Mouse (Mus musculus) hindbrain, postnatal 0 days (tissue): ENCODE results near the gene Tcf12. TPM values are rescaled to one million over a fixed set of nuclear protein-coding genes. Genes with fewer than 3 reads are reported as not detected.

Source experiments
- ATAC-seq: fragments of 200-750 bp; cut with Nextera tagmentation; 2 replicates; pipeline ENCODE4 v1.8.0; 2017; ENCODE audit warnings: mild to moderate bottlenecking, moderate TSS enrichment, moderate library complexity
- DNase-seq: peaks from one replicate; pipeline ENCODE4 v3.0.0-alpha.2; 2015; ENCODE audit warnings: low spot score
- H3K27ac ChIP-seq: fragments of 300-500 bp; sonication (generic); 2 replicates; pipeline ENCODE4 v1.5.1; 2014; ENCODE audit warnings: mild to moderate bottlenecking
- H3K27me3 ChIP-seq: fragments of 300-500 bp; sonication (generic); 2 replicates; pipeline ENCODE4 v1.6.1; 2014; ENCODE audit warnings: low read length, mixed read lengths; ENCODE audit not compliant: insufficient read depth
- H3K36me3 ChIP-seq: fragments of 300-500 bp; sonication (generic); 2 replicates; pipeline ENCODE4 v1.6.1; 2014; ENCODE audit warnings: low read length, mixed read lengths; ENCODE audit not compliant: insufficient read depth
- H3K4me1 ChIP-seq: fragments of 300-500 bp; sonication (generic); 2 replicates; pipeline ENCODE4 v1.6.1; 2014; ENCODE audit warnings: antibody characterized with exemption, low read length, mixed read lengths; ENCODE audit not compliant: insufficient read depth
- H3K4me2 ChIP-seq: fragments of 300-500 bp; sonication (generic); 2 replicates; pipeline ENCODE4 v1.6.1; 2014; ENCODE audit warnings: low read depth, mild to moderate bottlenecking, low read length, moderate library complexity, mixed read lengths
- H3K4me3 ChIP-seq: fragments of 300-500 bp; sonication (generic); 2 replicates; pipeline ENCODE4 v1.5.1; 2014; ENCODE audit warnings: low read length
- H3K9ac ChIP-seq: fragments of 300-500 bp; sonication (generic); replicated peaks from 2 replicates; pipeline ENCODE4 v1.6.1; 2014; ENCODE audit warnings: mild to moderate bottlenecking, low read length, moderate library complexity, mixed read lengths
- H3K9me3 ChIP-seq: fragments of 300-500 bp; sonication (generic); 2 replicates; pipeline ENCODE4 v1.6.1; 2016; ENCODE audit warnings: low read length, mixed read lengths
- CTCF ChIP-seq: IDR thresholded peaks from 2 replicates; pipeline ENCODE4 v1.5.1; 2016; ENCODE audit warnings: antibody characterized with exemption, control low read depth, low read depth
- WGBS: fragments of 180-500 bp; shearing (Covaris S2); extraction: QIAGEN DNeasy Blood & Tissue Kit; methylation state at CpG from one replicate; pipeline ENCODE4 v1.1.7; 2014; 5-methylcytosine and 5-hydroxymethylcytosine counted together
- polyA plus RNA-seq: library from polyadenylated mRNA; unstranded; fragments of >200 nt; fragmentation: Nextera tagmentation; extraction: Ambion mirVana; gene quantifications from 2 replicates; pipeline ENCODE4 v1.2.1, GENCODE M21; 2015
- total RNA-seq: library from RNA; depleted of rRNA; stranded (reverse); fragments of >200 nt; gene quantifications from 2 replicates; pipeline ENCODE4 v1.2.3, GENCODE M21; 2014

The Tcf12 gene
- total and polyA plus RNA-seq, 2 experiments from 2014 or later = 65.5 to 155 TPM

- TF ChIP-seq CTCF = no peak
- no peaks in the 10 kb centered on the region for H3K9me3 ChIP-seq
- 49% methylated on average over 1 of the region's 1 CpGs for WGBS
- no peaks in the 10 kb centered on the region for H3K4me1 ChIP-seq
- no peaks in the 10 kb centered on the region for H3K36me3 ChIP-seq
- H3K27ac ChIP-seq = no peak overlapping the region
- no peaks in the 10 kb centered on the region for H3K27me3 ChIP-seq
- no peak for ATAC-seq
- no peak overlapping the region for H3K4me3 ChIP-seq
- no peak for DNase-seq
- H3K9ac ChIP-seq = no peak overlapping the region
- H3K4me2 ChIP-seq = no peak overlapping the region
Measured at GRCm38 (mm10) chr9:72092191-72092590, 19.5 kb downstream of the Tcf12 start.

GRCm38 (mm10) chr9:72088893-72089611 lies 22.6 kb downstream of the Tcf12 start:
- no peak for TF ChIP-seq CTCF
- Histone ChIP-seq H3K4me2 (no peak overlapping the region), H3K9me3 (no peaks in the 10 kb centered on the region), H3K27ac (no peak overlapping the region), H3K4me3 (no peak overlapping the region), H3K4me1 (no peaks in the 10 kb centered on the region), H3K27me3 (no peaks in the 10 kb centered on the region), H3K9ac (no peak overlapping the region), H3K36me3 (no peaks in the 10 kb centered on the region)
- WGBS = 92% methylated on average over 3 of the region's 3 CpGs
- DNase-seq (no peak), ATAC-seq (no peak)

GRCm38 (mm10) chr9:72085017-72085416 lies 26.7 kb downstream of the Tcf12 start:
- H3K4me1 ChIP-seq = no peaks in the 10 kb centered on the region
- no peaks in the 10 kb centered on the region for H3K36me3 ChIP-seq
- ATAC-seq (no peak), DNase-seq (no peak)
- H3K9ac ChIP-seq = no peak overlapping the region
- H3K4me3 ChIP-seq = no peak overlapping the region
- H3K27ac ChIP-seq = no peak overlapping the region
- WGBS = 71% methylated on average over 3 of the region's 3 CpGs
- H3K4me2 ChIP-seq = no peak overlapping the region
- TF ChIP-seq CTCF = no peak
- no peaks in the 10 kb centered on the region for H3K9me3 ChIP-seq
- no peaks in the 10 kb centered on the region for H3K27me3 ChIP-seq

- no peak overlapping the region for H3K27ac ChIP-seq
- no peak overlapping the region for H3K4me2 ChIP-seq
- H3K4me1 ChIP-seq = no peaks in the 10 kb centered on the region
- no peaks in the 10 kb centered on the region for H3K9me3 ChIP-seq
- no peak for ATAC-seq
- DNase-seq = peak; percentile 41
- H3K36me3 ChIP-seq = no peaks in the 10 kb centered on the region
- no peak overlapping the region for H3K9ac ChIP-seq
- no peak for TF ChIP-seq CTCF
- no peaks in the 10 kb centered on the region for H3K27me3 ChIP-seq
- no peak overlapping the region for H3K4me3 ChIP-seq
Measured at GRCm38 (mm10) chr9:72084131-72084530, 27.5 kb downstream of the Tcf12 start.

- no peak for DNase-seq
- Histone ChIP-seq H3K36me3 (no peaks in the 10 kb centered on the region), H3K9me3 (no peaks in the 10 kb centered on the region), H3K4me3 (no peak overlapping the region), H3K9ac (no peak overlapping the region), H3K27me3 (no peaks in the 10 kb centered on the region), H3K4me2 (no peak overlapping the region), H3K27ac (no peak overlapping the region), H3K4me1 (no peaks in the 10 kb centered on the region)
- TF ChIP-seq CTCF = no peak
- no peak for ATAC-seq
Measured at GRCm38 (mm10) chr9:72076158-72076557, 35.5 kb downstream of the Tcf12 start.

- no peak for ATAC-seq
- Histone ChIP-seq H3K4me3 (no peak overlapping the region), H3K4me2 (no peak overlapping the region), H3K27ac (no peak overlapping the region), H3K36me3 (no peaks in the 10 kb centered on the region), H3K9ac (no peak overlapping the region), H3K9me3 (no peaks in the 10 kb centered on the region), H3K27me3 (no peaks in the 10 kb centered on the region), H3K4me1 (no peaks in the 10 kb centered on the region)
- TF ChIP-seq CTCF = no peak
- no peak for DNase-seq
Measured at GRCm38 (mm10) chr9:72066151-72066550, 45.5 kb downstream of the Tcf12 start.

- WGBS = 96% methylated on average over 3 of the region's 3 CpGs
- Histone ChIP-seq H3K4me3 (no peak overlapping the region), H3K27ac (no peak overlapping the region), H3K27me3 (no peaks in the 10 kb centered on the region), H3K4me2 (no peak overlapping the region), H3K36me3 (no peaks in the 10 kb centered on the region), H3K9ac (no peak overlapping the region), H3K9me3 (no peaks in the 10 kb centered on the region), H3K4me1 (no peaks in the 10 kb centered on the region)
- no peak for TF ChIP-seq CTCF
- ATAC-seq (no peak), DNase-seq (no peak)
Measured at GRCm38 (mm10) chr9:72053144-72053543, 58.5 kb downstream of the Tcf12 start.
